Mouse (Mus musculus): ENCODE measurements around the gene Olfr1469. TPM values are rescaled to one million over a fixed set of nuclear protein-coding genes. Genes with fewer than 3 reads are reported as not detected.
"Not testable (repeated sequence)": the region's sequence is repeated elsewhere in the genome, so short reads cannot be mapped to it uniquely, and the experiment has no call there.

Olfr1469 gene
- not detected in 2 replicates for polyA plus RNA-seq (2015; fragmentation: Nextera tagmentation; extraction: Ambion mirVana)

- no peak for ATAC-seq
- Histone ChIP-seq H3K36me3 (replicated peaks; ENCODE audit: insufficient read depth, low read length) (no peaks in the 10 kb centered on the region), H3K27me3 (ENCODE audit: insufficient read depth, low read length) (no peaks in the 10 kb centered on the region), H3K4me2 (ENCODE audit: low read depth, low read length) (no peak within 1 kb of the TSS), H3K4me1 (ENCODE audit: insufficient read depth) (no peaks in the 10 kb centered on the region), H3K27ac (ENCODE audit: low read depth) (no peak within 1 kb of the TSS), H3K4me3 (ENCODE audit: low read depth, low read length) (no peak within 1 kb of the TSS), H3K9me3 (ENCODE audit: low read length) (no peaks in the 10 kb centered on the region), H3K9ac (replicated peaks) (no peak within 1 kb of the TSS)
- 75% methylated on average over 2 of the region's 2 CpGs for WGBS (ENCODE audit: insufficient replicate concordance)
- TF ChIP-seq CTCF (IDR thresholded peaks at IDR 0.05; ENCODE audit: low read depth) (no peak), EP300 (IDR thresholded peaks at IDR 0.05; ENCODE audit: low read depth) (no peak)
- DNase-seq, result no peak
Observed at GRCm38 (mm10) chr19:13407549-13407948, at the start of gene Olfr1469. Olfr1469 (plus strand) TSS chr19:13407849.

DNA sequence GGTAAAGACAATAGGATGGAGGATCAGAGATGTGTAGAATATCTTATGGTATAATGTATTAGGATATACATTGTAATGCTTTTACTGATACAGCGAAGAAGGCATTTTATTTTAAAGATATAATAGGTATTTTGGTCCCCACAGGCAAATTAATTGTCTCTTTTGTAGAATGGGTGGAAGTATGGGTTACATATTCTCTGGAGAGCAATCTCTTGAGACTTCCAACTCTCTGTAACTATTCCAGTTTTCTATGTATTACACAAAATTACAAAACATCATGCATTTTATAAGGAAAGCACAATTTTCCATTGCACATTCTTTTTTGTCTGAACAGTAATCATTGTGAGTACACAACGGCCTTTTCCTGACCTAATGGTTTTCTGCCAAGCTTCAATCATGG, 45.7 kb upstream of the Olfr1469 start, which contains the start of gene Olfr1467:
TSS of gene Olfr1467 (plus strand) at position 301 of the 400 bp plus-strand sequence.
- DNase-seq (no peak), ATAC-seq (no peak)
- Histone ChIP-seq H3K36me3 (replicated peaks; ENCODE audit: insufficient read depth, low read length) (no peaks in the 10 kb centered on the region), H3K4me2 (ENCODE audit: low read depth, low read length) (no peak within 1 kb of the TSS), H3K27ac (ENCODE audit: low read depth) (no peak within 1 kb of the TSS), H3K27me3 (ENCODE audit: insufficient read depth, low read length) (no peaks in the 10 kb centered on the region), H3K4me3 (ENCODE audit: low read depth, low read length) (no peak within 1 kb of the TSS), H3K4me1 (ENCODE audit: insufficient read depth) (no peaks in the 10 kb centered on the region), H3K9ac (replicated peaks) (no peak within 1 kb of the TSS), H3K9me3 (ENCODE audit: low read length) (peaks cover 3% of the 10 kb centered on the region; the same call in 1 of the 2 replicates)
- TF ChIP-seq EP300 (IDR thresholded peaks at IDR 0.05; ENCODE audit: low read depth) (no peak), CTCF (IDR thresholded peaks at IDR 0.05; ENCODE audit: low read depth) (no peak)
- 54% methylated on average over 2 of the region's 2 CpGs for WGBS (ENCODE audit: insufficient replicate concordance)

DNA sequence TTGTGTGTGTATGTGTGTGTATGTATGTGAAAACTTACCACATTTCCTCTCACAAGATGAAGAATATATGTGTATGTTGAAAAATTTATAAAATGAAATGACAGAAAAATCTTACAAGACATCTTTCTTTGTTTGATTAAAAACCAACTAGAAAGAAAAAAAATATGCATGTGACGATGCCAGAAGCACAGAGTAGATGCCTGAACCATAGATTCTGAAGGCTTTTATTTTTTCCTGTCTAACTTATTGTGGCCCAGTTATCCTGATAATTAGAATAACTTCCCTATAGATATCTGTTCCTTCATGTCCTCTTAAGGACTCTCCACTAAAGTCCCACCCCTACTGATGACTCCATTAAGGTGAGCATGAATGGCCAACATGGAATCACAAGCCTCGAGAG, 35.5 kb downstream of the Olfr1469 start, which contains the start of gene Olfr1471:
TSS of gene Olfr1471 (plus strand) at position 301 of the 400 bp plus-strand sequence.
- not testable (repeated sequence) for ATAC-seq; DNase-seq; H3K27ac ChIP-seq (ENCODE audit: low read depth); H3K9ac ChIP-seq (replicated peaks); H3K4me1 ChIP-seq (ENCODE audit: insufficient read depth); H3K36me3 ChIP-seq (replicated peaks; ENCODE audit: insufficient read depth, low read length); H3K9me3 ChIP-seq (ENCODE audit: low read length); H3K4me2 ChIP-seq (ENCODE audit: low read depth, low read length); H3K4me3 ChIP-seq (ENCODE audit: low read depth, low read length); H3K27me3 ChIP-seq (ENCODE audit: insufficient read depth, low read length)
- 61% methylated on average over 2 of the region's 2 CpGs for WGBS (ENCODE audit: insufficient replicate concordance)

DNA sequence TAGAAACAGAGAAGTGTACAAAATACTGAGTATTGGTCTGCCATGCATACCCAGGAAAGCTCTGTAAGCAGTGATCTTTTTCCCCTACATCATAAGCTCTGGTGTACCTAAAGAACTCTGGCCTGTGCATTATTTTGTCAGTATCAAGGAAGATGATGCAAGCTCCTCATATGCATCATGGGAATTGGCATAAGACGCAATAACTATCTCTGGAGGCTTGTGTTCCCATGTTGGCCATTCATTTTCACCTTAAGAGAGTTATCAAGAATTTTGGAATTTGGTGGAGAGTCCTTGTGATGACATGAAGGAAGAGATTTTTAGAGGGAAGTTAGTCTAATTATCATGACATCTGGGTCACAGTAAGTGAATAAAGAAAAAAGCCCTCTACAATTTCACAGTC, 48.3 kb downstream of the Olfr1469 start, which contains the start of gene Olfr1472:
TSS of gene Olfr1472 (minus strand) at position 101 of the 400 bp plus-strand sequence.
- H3K4me3 ChIP-seq (ENCODE audit: low read depth, low read length), result no peak within 1 kb of the TSS
- H3K9me3 ChIP-seq (ENCODE audit: low read length), result no peaks in the 10 kb centered on the region
- H3K27me3 ChIP-seq (ENCODE audit: insufficient read depth, low read length), result no peaks in the 10 kb centered on the region
- H3K36me3 ChIP-seq (replicated peaks; ENCODE audit: insufficient read depth, low read length), result no peaks in the 10 kb centered on the region
- WGBS (ENCODE audit: insufficient replicate concordance), result 75% methylated on average over 1 of the region's 1 CpGs
- no peak within 1 kb of the TSS for H3K4me2 ChIP-seq (ENCODE audit: low read depth, low read length)
- TF ChIP-seq CTCF (IDR thresholded peaks at IDR 0.05; ENCODE audit: low read depth) (no peak), EP300 (IDR thresholded peaks at IDR 0.05; ENCODE audit: low read depth) (no peak)
- H3K4me1 ChIP-seq (ENCODE audit: insufficient read depth), result no peaks in the 10 kb centered on the region
- no peak within 1 kb of the TSS for H3K9ac ChIP-seq (replicated peaks)
- no peak for ATAC-seq
- H3K27ac ChIP-seq (ENCODE audit: low read depth), result no peak within 1 kb of the TSS
- no peak for DNase-seq

Other genes with a start within 250 kb of the Olfr1469 start
- gene Olfr1461, start 244.8 kb upstream of the Olfr1469 start, polyA plus RNA-seq (2015; fragmentation: Nextera tagmentation; extraction: Ambion mirVana), result not detected in 2 replicates
- not detected in 2 replicates for gene Olfr1462, start 222.1 kb upstream of the Olfr1469 start, polyA plus RNA-seq (2015; fragmentation: Nextera tagmentation; extraction: Ambion mirVana)
- not detected in 2 replicates for gene Olfr1463, start 176.5 kb upstream of the Olfr1469 start, polyA plus RNA-seq (2015; fragmentation: Nextera tagmentation; extraction: Ambion mirVana)
- gene Olfr1465, start 92.3 kb upstream of the Olfr1469 start, polyA plus RNA-seq (2015; fragmentation: Nextera tagmentation; extraction: Ambion mirVana), result not detected in 2 replicates
- gene Olfr1466, start 69.0 kb upstream of the Olfr1469 start, polyA plus RNA-seq (2015; fragmentation: Nextera tagmentation; extraction: Ambion mirVana), result not detected in 2 replicates
- not detected in 2 replicates for gene Olfr1467, start 45.6 kb upstream of the Olfr1469 start, polyA plus RNA-seq (2015; fragmentation: Nextera tagmentation; extraction: Ambion mirVana)
- gene Olfr1471, start 35.6 kb downstream of the Olfr1469 start, polyA plus RNA-seq (2015; fragmentation: Nextera tagmentation; extraction: Ambion mirVana), result not detected in 2 replicates
- not detected in 2 replicates for gene Olfr1472, start 48.2 kb downstream of the Olfr1469 start, polyA plus RNA-seq (2015; fragmentation: Nextera tagmentation; extraction: Ambion mirVana)
- gene Olfr1474, start 61.7 kb downstream of the Olfr1469 start, polyA plus RNA-seq (2015; fragmentation: Nextera tagmentation; extraction: Ambion mirVana), result not detected in 2 replicates
- not detected in 2 replicates for gene Olfr1475, start 72.3 kb downstream of the Olfr1469 start, polyA plus RNA-seq (2015; fragmentation: Nextera tagmentation; extraction: Ambion mirVana)
- gene Olfr1477, start 92.7 kb downstream of the Olfr1469 start, polyA plus RNA-seq (2015; fragmentation: Nextera tagmentation; extraction: Ambion mirVana), result not detected in 2 replicates
- gene Olfr1480, start 120.1 kb downstream of the Olfr1469 start, polyA plus RNA-seq (2015; fragmentation: Nextera tagmentation; extraction: Ambion mirVana), result not detected in 2 replicates
- not detected in 2 replicates for gene Olfr1484, start 175.7 kb downstream of the Olfr1469 start, polyA plus RNA-seq (2015; fragmentation: Nextera tagmentation; extraction: Ambion mirVana)
- gene Olfr1487, start 209.5 kb downstream of the Olfr1469 start, polyA plus RNA-seq (2015; fragmentation: Nextera tagmentation; extraction: Ambion mirVana), result not detected in 2 replicates
- not detected in 2 replicates for gene Olfr1489, start 223.8 kb downstream of the Olfr1469 start, polyA plus RNA-seq (2015; fragmentation: Nextera tagmentation; extraction: Ambion mirVana)
- gene Olfr1490, start 243.2 kb downstream of the Olfr1469 start, polyA plus RNA-seq (2015; fragmentation: Nextera tagmentation; extraction: Ambion mirVana), result not detected in 2 replicates